Mouse (Mus musculus) erythroblast, adult 5-6 weeks (primary cell): ENCODE data around the gene Paqr9. TPM values are rescaled to one million over a fixed set of nuclear protein-coding genes. Genes with fewer than 3 reads are reported as not detected.
A peak's percentile ranks its signal among the peaks of the same experiment; 100 is the strongest.
"Not testable (repeated sequence)": the region's sequence is repeated elsewhere in the genome, so short reads cannot be mapped to it uniquely, and the experiment has no call there.

Experiments
- ATAC-seq: replicated peaks from 2 replicates; pipeline ENCODE4 v1.8.0; 2016; ENCODE audit warnings: moderate number of reproducible peaks, mild to moderate bottlenecking, moderate TSS enrichment, inconsistent platforms; ENCODE audit not compliant: poor library complexity, low FRiP score, severe bottlenecking
- total RNA-seq, 2 experiments: library from RNA; stranded (forward) in 1 of 2; stranded (reverse) in 1 of 2; fragments of 150-400 nt in 1 of 2; fragments of 200-764, 138-1000 nt in 1 of 2; gene quantifications; 2 replicates each; pipeline versions ENCODE4 v1.2.3 to v1.2.4; 2015 to 2017; ENCODE audit warnings: low replicate concordance in 2 of 2

Paqr9 gene
- total RNA-seq (2015; ENCODE audit: low replicate concordance) (89.2 and 103 TPM in 2 replicates), total RNA-seq (2017; ENCODE audit: low replicate concordance) (114 and 145 TPM in 2 replicates)

- ATAC-seq, result 0 out of 2 replicates have a peak, but pooled peaks have one; percentile 13
Observed at GRCm38 (mm10) chr9:95559059-95559935, at the start of gene Paqr9. Gene Paqr9, plus strand, starts transcription at chr9:95559657.

- peak; percentile 25; the same call in 1 of the 2 replicates for ATAC-seq
Observed at GRCm38 (mm10) chr9:95510693-95511404, 48.6 kb upstream of the Paqr9 start.

- peak; percentile 96 for ATAC-seq
Observed at GRCm38 (mm10) chr9:95511472-95512330, 47.8 kb upstream of the Paqr9 start, which contains the start of gene U2surp. Gene U2surp, minus strand, starts transcription at chr9:95511996.

- ATAC-seq, result peak; percentile 37
Observed at GRCm38 (mm10) chr9:95512331-95513030, 47.0 kb upstream of the Paqr9 start.

- no peak for ATAC-seq
Observed at GRCm38 (mm10) chr9:95513776-95514175, 45.7 kb upstream of the Paqr9 start.

- ATAC-seq, result not testable (repeated sequence)
Observed at GRCm38 (mm10) chr9:95514361-95514760, 45.1 kb upstream of the Paqr9 start.

- no peak for ATAC-seq
Observed at GRCm38 (mm10) chr9:95520563-95520962, 38.9 kb upstream of the Paqr9 start.

- no peak for ATAC-seq
Observed at GRCm38 (mm10) chr9:95521031-95521430, 38.4 kb upstream of the Paqr9 start.

GRCm38 (mm10) chr9:95521566-95521965 is 37.9 kb upstream of the Paqr9 start:
- ATAC-seq, result no peak

- ATAC-seq, result no peak
Observed at GRCm38 (mm10) chr9:95522561-95522960, 36.9 kb upstream of the Paqr9 start.

GRCm38 (mm10) chr9:95525376-95525775 is 34.1 kb upstream of the Paqr9 start:
- no peak for ATAC-seq

- peak; percentile 47; the same call in 1 of the 2 replicates for ATAC-seq
Observed at GRCm38 (mm10) chr9:95525961-95526360, 33.5 kb upstream of the Paqr9 start.

GRCm38 (mm10) chr9:95527676-95528075 is 31.8 kb upstream of the Paqr9 start:
- ATAC-seq, result peak; percentile 36; the same call in 1 of the 2 replicates

- no peak for ATAC-seq
Observed at GRCm38 (mm10) chr9:95531144-95531543, 28.3 kb upstream of the Paqr9 start.

- 0 out of 2 replicates have a peak, but pooled peaks have one; percentile 56 for ATAC-seq
Observed at GRCm38 (mm10) chr9:95533817-95534216, 25.6 kb upstream of the Paqr9 start.

GRCm38 (mm10) chr9:95539176-95539800 is 20.2 kb upstream of the Paqr9 start:
- no peak for ATAC-seq

GRCm38 (mm10) chr9:95540487-95540886 is 19.0 kb upstream of the Paqr9 start:
- ATAC-seq, result peak; percentile 96

- ATAC-seq, result no peak
Observed at GRCm38 (mm10) chr9:95541208-95541607, 18.2 kb upstream of the Paqr9 start.
